Mouse (Mus musculus) frontal cortex, postnatal 25 days (tissue): ENCODE measurements at regions not wholly inside any gene's neighbourhood (a gene's known extent, or its start where the extent isn't known, plus 50 kb on each side); places are given as distances from the start of the nearest gene placed in this dataset.
"Not testable (repeated sequence)": the region's sequence is repeated elsewhere in the genome, so short reads cannot be mapped to it uniquely, and the experiment has no call there.

Experiments used
- DNase-seq, 2 experiments: peaks; one replicate each; pipeline ENCODE4 v3.0.0; 2022; ENCODE audit warnings: low spot score in 2 of 2

DNA sequence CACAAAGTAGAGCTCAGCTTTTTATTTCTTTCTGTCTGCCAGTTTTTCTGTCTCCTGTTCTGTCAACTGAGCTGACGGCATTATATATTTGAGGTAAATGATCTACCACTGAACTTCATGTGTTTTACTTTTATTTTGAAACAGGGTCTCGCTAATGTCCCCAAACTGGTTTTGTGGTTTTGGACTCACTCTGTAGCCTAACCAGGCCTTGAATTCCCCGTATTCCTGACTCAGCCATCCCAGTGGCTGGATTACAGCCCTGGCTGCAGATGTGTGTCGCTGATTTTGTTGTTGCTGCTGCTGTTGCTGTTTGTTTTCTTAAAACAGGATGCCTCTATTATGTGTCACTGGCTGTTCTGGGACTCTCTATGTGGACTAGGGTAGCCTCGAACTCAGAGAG lies 317.3 kb upstream of the Irx1 start:
- no peak for DNase-seq

DNA sequence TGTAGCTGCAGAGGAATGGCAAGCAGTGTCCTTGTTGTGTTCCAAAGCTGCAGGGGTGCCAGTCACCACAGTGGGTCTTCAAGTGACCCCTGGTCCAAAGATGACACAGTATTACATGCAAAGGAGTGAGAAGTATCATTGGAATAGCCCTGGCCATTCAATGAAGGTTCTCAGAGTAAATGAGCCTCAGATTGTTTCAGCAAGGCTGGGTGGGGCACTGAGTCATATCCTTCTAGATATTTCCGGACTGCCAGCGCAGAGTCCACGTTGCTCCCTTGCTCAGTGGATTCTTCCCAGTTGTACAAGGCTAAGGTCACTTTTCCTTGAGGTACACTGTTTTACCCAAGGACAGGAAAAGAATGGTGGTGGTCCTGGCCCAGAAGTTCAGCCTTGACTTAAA lies 319.2 kb upstream of the Irx1 start:
- no peak for DNase-seq

DNA sequence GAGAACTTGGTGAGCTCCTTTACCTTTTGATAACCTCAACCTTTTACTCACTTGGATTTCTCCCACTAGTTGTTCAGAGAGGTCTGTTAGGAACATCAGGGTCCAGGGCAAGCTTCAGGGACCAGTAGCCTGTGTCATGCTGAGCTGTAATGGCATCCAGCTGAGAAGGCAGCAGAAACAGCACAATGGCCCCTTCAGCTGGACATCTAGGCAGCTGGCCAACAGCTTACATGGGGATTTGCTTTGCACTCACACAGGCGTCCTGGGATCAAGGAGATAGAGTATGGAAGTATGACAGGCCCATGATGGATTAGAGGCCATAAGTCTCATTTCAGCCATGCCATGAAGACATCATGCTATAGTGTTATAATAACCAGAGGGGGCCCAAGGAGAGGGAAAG lies 320.2 kb upstream of the Irx1 start:
- no peak for DNase-seq

DNA sequence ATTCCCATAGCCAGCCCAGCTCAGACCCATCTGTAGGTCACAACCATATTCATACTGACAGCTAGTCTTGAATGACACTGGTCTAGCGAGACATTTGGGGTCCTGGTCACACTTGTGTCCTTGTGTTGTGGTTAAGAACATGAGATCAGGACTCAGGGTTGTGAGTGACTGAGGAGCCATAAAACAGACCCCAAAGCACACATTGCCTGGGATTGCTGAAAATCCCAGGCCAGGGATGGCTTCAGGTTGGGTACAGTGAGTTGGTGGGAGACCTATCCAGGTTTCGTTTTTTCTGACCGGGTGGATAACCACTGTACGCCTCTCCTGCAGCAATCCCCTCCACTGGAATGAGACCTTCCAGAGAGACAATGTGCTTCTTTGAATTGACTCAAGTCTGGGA lies 322.8 kb upstream of the Irx1 start:
- DNase-seq, result no peak

DNA sequence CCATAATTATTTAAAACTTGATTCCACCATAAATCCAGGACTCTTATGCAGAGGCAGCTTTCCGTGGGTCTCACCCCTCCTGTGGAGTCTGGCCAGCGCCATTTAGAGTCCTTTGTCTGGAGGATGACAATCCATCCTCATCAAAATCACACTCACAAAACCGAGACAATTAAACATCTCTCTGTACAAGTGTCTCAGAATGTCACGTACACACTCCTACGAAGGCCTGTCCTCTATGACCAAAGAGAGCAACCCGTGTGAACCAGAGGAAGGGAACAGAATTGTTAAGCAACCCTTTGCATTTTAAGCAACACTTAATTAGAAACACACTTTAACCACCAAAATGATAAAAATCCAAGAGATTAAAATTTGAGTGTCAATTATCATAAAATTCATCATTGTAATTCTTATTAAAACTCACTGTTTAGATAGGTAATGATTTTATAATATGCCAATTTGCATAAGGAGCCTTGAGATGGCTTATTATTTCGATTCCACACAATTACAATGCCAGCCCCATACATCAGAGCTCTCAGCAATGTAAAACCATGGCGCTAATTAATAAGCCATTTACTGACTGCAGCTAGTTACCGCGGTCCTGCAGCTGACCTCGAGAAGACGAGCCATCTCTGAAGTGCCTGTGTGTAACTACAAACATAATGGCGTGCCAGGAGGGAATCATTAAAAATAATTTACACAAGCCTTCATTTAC lies 325.0 kb upstream of the Irx1 start:
- no peak for DNase-seq

DNA sequence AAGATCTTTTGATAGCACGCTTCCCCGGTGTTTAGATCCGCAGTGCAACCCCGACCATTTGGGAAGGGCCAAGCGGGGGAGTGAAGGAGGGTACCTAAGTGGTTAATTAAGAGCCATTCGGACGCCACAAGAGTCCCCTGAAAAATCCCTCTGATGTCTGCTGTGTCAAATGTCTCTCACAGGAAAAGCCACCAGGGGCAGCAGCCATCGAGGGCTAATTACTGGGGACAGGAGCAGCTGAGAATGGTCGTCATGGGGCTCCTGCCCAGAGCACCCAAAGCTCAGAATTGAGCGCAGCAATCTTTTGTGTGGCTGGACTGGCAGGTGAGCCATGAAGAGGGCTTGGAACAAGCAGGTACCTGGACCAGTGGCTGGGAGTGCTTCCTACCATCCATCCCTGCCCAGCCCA lies 325.6 kb upstream of the Irx1 start:
- DNase-seq, result no peak

DNA sequence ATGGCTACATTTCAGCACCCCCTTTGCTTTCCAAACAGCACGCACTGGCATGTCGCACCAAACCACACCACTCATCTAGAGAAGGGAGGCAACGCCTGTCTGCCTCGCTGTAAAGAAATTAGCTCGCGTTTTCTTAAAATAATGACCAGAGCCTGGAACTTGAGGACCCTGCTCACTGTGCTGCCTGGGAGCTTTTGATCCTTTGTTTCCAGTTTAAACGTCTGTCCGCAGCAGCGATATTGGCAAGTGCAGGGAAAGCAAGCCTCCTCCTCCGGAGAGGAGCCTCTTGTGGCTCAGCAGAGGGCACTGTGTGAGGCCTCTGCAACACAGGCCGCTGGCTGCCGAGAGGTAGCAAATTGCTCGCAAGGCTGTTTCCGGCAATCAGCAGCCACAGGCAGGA lies 328.8 kb upstream of the Irx1 start:
- DNase-seq, result no peak

DNA sequence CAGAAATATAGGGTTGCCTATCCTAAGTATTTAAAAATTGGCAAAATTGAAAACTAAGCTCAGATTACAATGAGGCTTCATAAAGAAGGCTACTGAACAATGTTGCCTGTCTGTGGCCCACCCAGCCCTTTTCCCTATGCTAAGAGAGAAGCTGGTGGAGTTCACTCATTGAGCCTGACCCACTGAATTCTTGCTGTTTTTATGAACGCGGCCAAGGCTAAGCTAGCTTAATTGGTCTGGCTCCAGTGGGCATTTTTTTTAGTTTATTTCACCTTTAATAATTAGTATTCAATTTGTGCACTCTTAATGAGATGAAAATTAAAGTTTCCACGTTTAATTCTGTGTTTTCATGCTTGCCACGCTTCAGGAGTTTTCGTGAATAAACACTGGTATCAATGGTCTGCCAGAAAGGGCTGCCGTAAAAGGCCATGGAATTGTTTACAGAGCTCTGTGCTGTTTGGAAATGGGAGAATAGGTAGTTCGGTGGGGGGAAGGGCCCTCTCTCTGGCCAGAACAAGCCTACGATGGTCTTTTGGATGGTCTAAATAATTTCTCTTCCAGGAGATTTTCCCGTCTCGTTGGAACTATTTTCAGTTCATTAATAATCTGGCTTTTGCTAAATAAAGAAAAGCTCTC lies 329.7 kb upstream of the Irx1 start:
- no peak for DNase-seq

DNA sequence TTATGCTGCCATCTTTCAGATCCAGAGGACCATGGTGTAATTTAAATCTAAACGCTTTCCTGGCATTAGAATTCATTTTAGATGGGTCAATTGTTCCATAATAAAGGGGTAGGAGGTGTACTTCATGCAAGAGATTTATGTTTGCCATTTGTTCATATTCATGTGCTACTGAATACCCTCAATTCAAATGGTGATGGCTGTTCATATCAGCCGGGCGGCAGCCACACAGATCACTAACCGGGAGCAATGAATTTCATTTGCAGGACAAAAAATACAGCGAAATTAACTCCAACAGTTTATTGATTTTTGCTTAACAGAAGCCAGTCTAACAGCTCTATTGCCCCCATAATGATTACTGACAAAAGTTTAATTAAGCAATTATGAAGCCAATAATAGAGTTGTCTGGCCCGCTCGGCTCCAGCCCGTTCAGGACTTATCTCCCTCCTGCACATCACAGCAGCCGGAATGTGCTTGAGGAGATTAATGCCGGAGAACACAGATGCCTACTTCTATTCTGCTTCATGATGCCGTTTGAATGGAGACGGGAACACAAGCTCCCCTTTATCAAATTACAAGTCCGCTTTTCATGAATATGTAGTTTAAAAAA lies 330.3 kb upstream of the Irx2 start:
- no peak for DNase-seq

DNA sequence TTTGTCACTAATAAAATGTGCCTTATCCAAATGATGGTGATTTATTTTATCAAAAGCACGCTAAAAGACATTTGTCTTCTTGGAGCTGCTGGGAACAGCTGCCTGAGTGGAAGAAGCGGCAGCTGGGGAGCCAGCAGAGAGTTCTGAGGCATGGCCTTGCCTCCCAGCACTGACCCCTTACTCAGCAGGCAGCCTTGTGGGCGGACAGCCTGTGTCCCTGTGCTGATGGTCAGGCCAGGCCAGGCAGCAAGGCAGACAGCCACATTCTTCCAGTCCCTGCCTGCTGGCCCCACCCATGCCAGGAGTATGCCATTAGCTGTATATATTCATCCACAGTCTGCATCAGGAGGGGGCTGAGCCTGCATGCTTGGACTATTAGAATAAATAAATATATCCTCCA lies 329.0 kb upstream of the Irx2 start:
- no peak for DNase-seq

DNA sequence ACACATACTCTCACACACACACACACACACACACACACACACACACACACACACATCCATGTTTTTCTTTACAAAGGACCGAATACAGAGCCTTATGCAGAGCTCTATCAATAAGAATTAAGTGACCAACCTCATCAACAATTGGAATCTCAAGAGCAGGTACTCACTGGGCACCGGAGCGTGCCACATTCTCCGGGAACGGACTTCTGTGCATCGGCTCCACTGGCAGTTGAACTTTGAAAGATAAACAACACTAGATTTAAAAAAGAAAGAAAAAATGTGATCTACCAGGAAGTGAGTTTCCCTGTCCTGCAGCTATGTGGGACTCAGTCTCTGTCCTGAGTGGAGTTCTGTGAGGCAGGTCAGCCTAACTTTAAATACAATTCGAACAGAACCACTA lies 327.5 kb upstream of the Irx2 start:
- no peak for DNase-seq

DNA sequence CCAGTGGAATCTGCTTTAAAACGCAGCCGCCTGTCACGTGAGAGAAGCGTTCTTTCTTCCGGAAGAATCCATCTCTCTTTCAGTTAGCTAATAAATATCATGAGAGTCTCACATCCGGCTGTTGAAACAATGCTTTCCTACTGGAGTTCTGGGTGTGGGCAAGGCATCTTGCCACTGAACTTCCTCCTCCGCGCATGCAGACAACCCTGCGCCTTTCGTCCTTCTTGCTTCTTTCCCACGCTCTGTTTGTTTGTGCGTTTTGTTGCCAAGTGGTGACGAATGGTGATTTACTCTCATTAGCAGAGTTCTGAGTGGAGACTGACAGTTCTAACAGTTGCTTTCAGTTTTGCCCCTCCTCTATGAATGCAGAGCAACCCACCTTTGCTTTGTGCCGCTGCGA lies 326.8 kb upstream of the Irx2 start:
- no peak for DNase-seq

DNA sequence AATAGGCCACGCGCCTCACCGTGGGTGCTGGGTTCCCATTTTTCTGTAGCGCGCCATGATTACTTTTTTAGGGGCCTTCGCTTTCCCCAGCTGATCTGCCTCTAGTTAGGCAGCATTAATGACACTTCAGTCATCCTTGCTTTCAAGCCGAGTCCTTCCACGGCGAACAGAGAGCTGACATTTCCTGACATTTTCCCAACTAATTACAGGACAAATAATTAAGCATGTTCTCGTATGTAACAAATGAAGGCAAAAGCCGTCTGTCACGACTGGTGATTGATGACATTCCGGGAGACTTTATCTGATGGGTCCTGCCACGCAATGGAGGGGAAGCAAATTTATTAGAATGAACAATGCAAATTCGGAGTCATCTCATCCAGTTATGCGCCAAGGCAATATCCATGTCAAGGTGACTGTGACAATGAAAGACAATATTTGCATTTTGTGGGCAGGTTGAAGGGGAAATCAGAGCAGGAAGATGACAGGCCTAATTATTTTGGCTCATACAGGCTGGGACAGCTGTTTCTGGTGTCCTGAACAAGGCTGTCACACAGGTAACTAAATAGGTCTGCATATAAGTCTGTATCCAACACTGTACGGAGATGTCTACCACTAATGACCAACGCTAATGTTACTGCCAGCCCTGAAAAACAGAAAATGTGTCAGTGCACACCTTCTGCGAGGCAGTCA lies 326.0 kb upstream of the Irx2 start:
- DNase-seq, result no peak

DNA sequence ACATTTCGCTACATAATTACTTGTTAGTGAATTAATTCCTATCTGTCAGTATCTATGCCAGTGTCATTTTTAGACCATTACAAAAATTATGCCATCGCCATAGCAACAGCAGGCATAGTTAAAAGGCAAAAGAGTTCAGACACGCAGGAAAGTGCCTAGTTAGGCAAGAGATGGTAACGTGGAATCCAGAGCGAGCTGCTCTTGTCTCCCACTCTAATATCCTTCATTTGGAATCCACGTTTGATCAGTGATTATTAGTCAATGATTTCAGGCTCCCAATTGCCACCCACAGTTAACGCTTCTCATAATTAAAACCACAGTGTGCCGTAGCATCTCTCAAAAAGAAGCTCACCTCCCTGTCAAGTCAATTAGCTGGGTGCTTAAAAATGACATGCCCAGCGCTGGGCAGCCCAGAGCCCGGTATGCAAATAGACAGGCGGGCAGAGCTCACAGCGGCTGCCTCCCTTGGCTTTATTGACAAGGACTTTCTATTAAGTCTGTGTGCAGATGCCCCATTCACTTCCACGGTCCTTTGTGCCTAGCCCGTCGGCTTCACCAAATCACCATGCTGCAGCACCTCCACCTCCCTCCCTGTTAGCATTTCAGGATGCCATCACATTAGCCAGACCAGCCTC lies 325.4 kb upstream of the Irx2 start:
- DNase-seq, result no peak

DNA sequence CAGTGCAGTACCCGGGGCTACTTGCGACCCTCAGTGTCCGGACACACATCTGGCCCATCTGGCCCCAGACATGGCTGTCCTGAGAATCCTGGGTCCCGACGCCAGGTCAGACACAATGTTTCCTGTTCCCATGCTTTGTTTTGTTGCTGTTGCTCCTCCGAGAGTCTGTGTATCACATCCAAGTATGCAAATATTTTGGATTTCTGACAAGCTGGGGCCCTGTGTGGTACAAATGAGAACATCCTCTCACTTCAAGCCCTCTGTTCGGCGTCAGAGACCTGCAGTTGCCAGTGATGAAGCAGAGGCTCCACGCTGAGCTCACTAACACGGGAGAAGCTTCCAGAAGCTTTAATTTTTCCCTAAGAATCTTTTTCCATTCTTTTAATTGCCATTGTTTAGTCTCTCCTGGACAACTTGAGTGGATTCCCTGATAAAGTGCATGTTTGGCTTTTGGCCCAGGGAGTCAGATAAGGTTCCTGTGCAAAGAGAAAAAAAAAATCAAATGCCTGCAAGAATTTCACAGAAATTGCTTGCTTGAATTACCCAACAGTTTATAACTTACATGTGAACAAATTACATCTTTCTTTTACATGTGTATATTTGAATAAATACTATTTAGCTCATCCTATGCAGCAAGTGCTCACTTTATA lies 304.5 kb upstream of the Irx2 start:
- no peak for DNase-seq

DNA sequence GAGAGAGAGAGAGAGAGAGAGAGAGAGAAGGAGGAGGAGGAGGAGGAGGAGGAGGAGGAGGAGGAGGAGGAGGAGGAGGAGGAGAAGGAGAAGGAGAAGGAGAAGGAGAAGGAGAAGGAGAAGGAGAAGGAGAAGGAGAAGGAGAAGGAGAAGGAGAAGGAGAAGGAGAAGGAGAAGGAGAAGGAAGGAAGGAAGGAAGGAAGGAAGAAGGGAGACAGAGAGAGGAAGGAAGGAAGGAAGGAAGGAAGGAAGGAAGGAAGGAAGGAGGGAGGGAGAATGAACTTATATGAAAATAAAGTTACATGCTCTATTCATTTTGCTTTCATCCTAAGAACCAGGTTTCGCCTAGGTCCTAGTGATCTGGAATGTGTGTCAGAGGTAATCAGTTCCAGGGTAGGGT lies 302.4 kb upstream of the Irx2 start:
- not testable (repeated sequence) for DNase-seq

DNA sequence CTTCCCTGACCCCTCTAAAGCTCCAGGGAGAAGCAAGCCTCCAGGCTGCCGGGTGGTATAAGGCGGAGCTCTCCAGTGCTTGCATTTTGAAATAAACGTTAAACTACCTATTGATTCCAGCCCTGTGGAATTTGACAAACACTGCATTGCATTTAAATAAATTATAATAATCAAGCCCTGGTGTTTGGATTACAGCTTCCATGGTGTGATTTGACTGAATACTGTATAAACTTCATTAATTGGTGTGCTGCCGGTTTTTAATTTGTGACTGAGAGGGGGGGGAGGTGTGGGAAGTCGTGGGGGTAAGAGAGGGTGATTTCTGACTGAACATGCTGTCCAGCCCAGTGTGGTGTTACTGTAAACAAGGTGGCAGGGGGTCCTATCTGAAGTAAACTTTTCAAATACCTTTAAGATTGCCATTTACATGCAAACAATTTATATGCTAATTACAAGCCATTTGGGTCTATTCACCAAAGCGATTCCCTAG lies 282.9 kb upstream of the Irx2 start:
- no peak for DNase-seq

DNA sequence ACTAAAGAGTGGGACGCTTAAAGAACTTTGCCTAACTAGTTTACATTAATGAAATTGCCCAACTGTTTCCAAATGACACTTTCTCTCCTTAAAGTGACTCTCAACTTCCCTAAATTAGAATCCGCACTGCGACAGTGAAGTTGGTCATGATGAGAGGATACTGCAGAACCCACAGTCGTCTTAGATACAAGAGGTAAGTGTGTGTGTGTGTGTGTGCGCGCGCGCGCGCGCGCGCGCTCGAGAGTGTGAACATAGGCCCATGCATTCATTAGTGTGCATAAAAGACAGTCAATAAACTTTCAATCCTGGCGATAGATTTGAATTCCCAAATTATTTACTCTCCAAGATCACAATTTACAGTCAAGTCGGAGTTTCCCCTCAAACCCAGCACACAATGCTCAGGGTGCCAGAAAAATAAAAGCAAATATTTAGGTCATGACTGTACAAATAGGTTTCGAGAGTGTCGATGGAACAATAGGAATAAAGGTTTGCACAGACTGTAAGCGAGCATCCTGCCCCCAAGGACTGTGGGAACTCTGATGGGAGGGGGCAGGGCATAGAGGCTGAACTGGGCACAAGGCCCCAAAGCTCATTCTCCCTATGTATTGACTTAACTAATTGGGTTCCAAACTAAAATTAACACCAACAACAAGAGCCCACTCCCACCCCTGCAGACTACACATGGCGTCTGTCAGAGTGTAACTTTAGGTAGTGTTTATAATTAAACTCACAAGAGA lies 282.2 kb upstream of the Irx2 start:
- DNase-seq, result no peak

DNA sequence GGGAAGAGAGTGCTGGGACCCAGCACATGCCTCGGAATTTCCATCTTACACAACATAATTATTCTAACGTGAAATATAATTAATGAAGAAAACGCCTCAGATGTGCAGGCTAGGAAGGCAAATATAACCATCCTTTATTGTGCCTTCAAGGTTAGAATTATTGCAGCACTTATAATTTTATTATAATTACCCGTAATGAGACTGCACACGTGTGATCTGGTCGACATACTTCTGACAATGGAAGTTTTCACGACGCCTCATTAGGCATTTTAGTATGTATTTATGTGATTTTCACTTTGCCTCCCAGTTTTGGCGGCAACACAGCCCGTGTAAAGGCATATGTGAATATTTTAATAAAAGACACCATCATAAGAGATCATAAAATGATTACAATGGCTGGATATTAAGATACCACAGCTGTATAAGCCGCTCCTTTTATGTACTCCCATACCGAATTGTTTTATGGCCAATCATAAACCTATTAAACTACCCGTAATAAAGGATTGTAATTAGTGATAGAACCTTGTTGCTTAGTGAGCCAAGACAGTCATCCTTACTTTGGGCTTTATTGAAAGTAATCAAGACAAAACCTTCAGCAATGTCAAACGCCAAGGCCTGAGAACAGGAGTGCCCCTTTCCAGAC lies 281.6 kb upstream of the Irx2 start:
- DNase-seq, result no peak

DNA sequence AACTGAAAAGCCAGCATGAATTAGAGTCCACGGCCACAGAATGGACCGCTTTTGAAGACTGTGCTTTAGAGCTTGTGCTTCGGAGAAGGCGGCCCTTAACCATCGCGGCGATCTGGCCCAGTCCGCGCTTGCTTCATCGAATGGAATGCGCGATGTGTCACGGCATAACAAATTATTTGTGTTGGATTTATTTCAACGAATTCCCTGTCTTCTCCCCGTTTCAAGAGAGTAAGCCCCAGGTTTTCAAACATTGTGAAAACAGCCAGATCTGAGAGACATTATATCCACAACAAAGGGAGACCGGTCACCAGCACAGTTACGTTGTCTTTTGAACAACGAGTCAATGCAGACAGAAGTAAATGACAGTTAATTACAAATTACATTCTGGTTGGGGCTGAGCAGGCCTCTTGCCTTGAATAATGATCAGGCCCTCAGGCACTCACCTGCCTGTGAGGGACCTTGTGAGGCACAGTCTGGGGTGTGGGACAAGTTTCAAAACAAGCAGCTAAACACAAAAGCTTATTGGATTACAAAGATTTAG lies 275.9 kb upstream of the Irx2 start:
- DNase-seq, result no peak
